28 mouse cellular contexts compared by ENCODE assay signal in genomic region chr19:46803732-46804131, GRCm38 (mm10). TPM values are rescaled to one million over a fixed set of nuclear protein-coding genes. Genes with fewer than 3 reads are reported as not detected.
DNase-seq lines count a peak whose midpoint lies in the region; ATAC-seq and TF ChIP-seq lines count a peak whose summit lies in the region.
"Had no signal": no experiment of that assay in that cellular context is flagged by ENCODE, and none has a peak within 500 bp of the region (broad histone marks: within the 10 kb centered on the region; RNA-seq: fewer than 3 reads in every experiment).

No protein-coding gene starts in this region.

- H3K27me3 ChIP-seq in embryonic facial prominence, embryonic 14.5 days (replicated peaks; ENCODE audit: control insufficient read depth, insufficient read depth, low read length), result no peaks in the 10 kb centered on the region
- no peaks in the 10 kb centered on the region for H3K27me3 ChIP-seq in embryonic facial prominence, embryonic 10.5 days (replicated peaks; ENCODE audit: low read depth, poor library complexity, severe bottlenecking)
- no peaks in the 10 kb centered on the region for H3K27me3 ChIP-seq in midbrain, postnatal 0 days (ENCODE audit: insufficient read depth, low read length)
- no peaks in the 10 kb centered on the region for H3K27me3 ChIP-seq in midbrain, embryonic 13.5 days
- H3K27me3 ChIP-seq in stomach, postnatal 0 days (ENCODE audit: control insufficient read depth, insufficient read depth, low read length), result no peaks in the 10 kb centered on the region
- H3K27me3 ChIP-seq: CH12.LX; embryonic facial prominence, embryonic 15.5 days; heart, embryonic 15.5 days; hindbrain, embryonic 13.5 days; Patski had no signal

- WGBS in embryonic facial prominence, embryonic 14.5 days, result 40% methylated on average over 2 of the region's 2 CpGs
- 63% methylated on average over 2 of the region's 2 CpGs for WGBS in embryonic facial prominence, embryonic 10.5 days
- WGBS in midbrain, postnatal 0 days, result 64% methylated on average over 2 of the region's 2 CpGs
- whole genome bisulfite sequencing in midbrain, embryonic 13.5 days, result 73% methylated on average over 2 of the region's 2 CpGs
- 67% methylated on average over 2 of the region's 2 CpGs for WGBS in stomach, postnatal 0 days

- DNase-seq in embryonic facial prominence, embryonic 14.5 days (ENCODE audit: low spot score), result peak; percentile 62
- no peak for DNase-seq in embryonic facial prominence, embryonic 10.5 days (ENCODE audit: low spot score)
- no peak for DNase-seq in midbrain, postnatal 0 days (ENCODE audit: low spot score)
- DNase-seq in mesoderm, embryonic 11.5 days (ENCODE audit: low read depth, low spot score), result peak; percentile 16
- DNase-seq in stomach, postnatal 0 days (ENCODE audit: low spot score), result no peak
- DNase-seq: adrenal gland, postnatal 10 days; adrenal gland, postnatal 36 days; B cell, adult 2 months; cerebellum, adult 18-20 months; cerebellum, adult 9-10 months; cerebellum, postnatal 14 days; forebrain, postnatal 0 days; gastrocnemius, adult 2 months; gastrocnemius, postnatal 14 days; heart, postnatal 10 days; heart, postnatal 36 days had no signal

- H3K36me3 ChIP-seq in embryonic facial prominence, embryonic 14.5 days (ENCODE audit: control insufficient read depth, insufficient read depth, low read length), result no peaks in the 10 kb centered on the region
- H3K36me3 ChIP-seq in embryonic facial prominence, embryonic 10.5 days (replicated peaks), result no peaks in the 10 kb centered on the region
- no peaks in the 10 kb centered on the region for H3K36me3 ChIP-seq in midbrain, postnatal 0 days (ENCODE audit: insufficient read depth, low read length)
- no peaks in the 10 kb centered on the region for H3K36me3 ChIP-seq in midbrain, embryonic 13.5 days
- no peaks in the 10 kb centered on the region for H3K36me3 ChIP-seq in stomach, postnatal 0 days (ENCODE audit: control insufficient read depth, insufficient read depth, low read length)
- H3K36me3 ChIP-seq: embryonic facial prominence, embryonic 15.5 days; heart, embryonic 15.5 days; hindbrain, embryonic 10.5 days; hindbrain, embryonic 13.5 days had no signal

- H3K9ac ChIP-seq in embryonic facial prominence, embryonic 14.5 days (ENCODE audit: low read depth, low read length), result no peak overlapping the region
- no peak overlapping the region for H3K9ac ChIP-seq in midbrain, postnatal 0 days (replicated peaks; ENCODE audit: low read length, poor library complexity, severe bottlenecking)
- no peak overlapping the region for H3K9ac ChIP-seq in midbrain, embryonic 13.5 days (replicated peaks)
- no peak overlapping the region for H3K9ac ChIP-seq in stomach, postnatal 0 days (ENCODE audit: low read length)
- H3K9ac ChIP-seq: embryonic facial prominence, embryonic 15.5 days; forebrain, postnatal 0 days; heart, embryonic 15.5 days; hindbrain, embryonic 13.5 days had no signal

- ATAC-seq in embryonic facial prominence, embryonic 14.5 days (ENCODE audit: low read depth), result no peak; the same call in 1 of the 2 replicates
- no peak for ATAC-seq in midbrain, postnatal 0 days (ENCODE audit: low FRiP score)
- no peak for ATAC-seq in midbrain, embryonic 13.5 days
- no peak for ATAC-seq in stomach, postnatal 0 days (ENCODE audit: low FRiP score, low TSS enrichment)
- ATAC-seq in monocyte, adult 5-6 weeks (replicated peaks; ENCODE audit: insufficient number of reproducible peaks, low FRiP score, low TSS enrichment, poor library complexity, severe bottlenecking), result no peak
- ATAC-seq: forebrain, embryonic 14.5 days; forebrain, postnatal 0 days; hindbrain, embryonic 16.5 days; Patski had no signal

- no peak overlapping the region for H3K4me3 ChIP-seq in embryonic facial prominence, embryonic 14.5 days (ENCODE audit: low read depth, low read length)
- no peak overlapping the region for H3K4me3 ChIP-seq in embryonic facial prominence, embryonic 10.5 days
- no peak overlapping the region for H3K4me3 ChIP-seq in midbrain, postnatal 0 days (ENCODE audit: low read depth, low read length)
- H3K4me3 ChIP-seq in midbrain, embryonic 13.5 days (replicated peaks), result no peak overlapping the region
- no peak overlapping the region for H3K4me3 ChIP-seq in stomach, postnatal 0 days (ENCODE audit: low read depth, low read length)
- H3K4me3 ChIP-seq: embryonic facial prominence, embryonic 15.5 days; gastrocnemius, adult 2 months; heart, embryonic 15.5 days; hindbrain, embryonic 10.5 days; hindbrain, embryonic 13.5 days had no signal

- TF ChIP-seq EP300 in stomach, postnatal 0 days (optimal IDR thresholded peaks at IDR 0.05), result no peak

- no peaks in the 10 kb centered on the region for H3K9me3 ChIP-seq in embryonic facial prominence, embryonic 14.5 days (ENCODE audit: control insufficient read depth, low read length)
- no peaks in the 10 kb centered on the region for H3K9me3 ChIP-seq in embryonic facial prominence, embryonic 10.5 days
- H3K9me3 ChIP-seq in midbrain, postnatal 0 days (ENCODE audit: low read length), result no peaks in the 10 kb centered on the region
- no peaks in the 10 kb centered on the region for H3K9me3 ChIP-seq in midbrain, embryonic 13.5 days
- no peaks in the 10 kb centered on the region for H3K9me3 ChIP-seq in stomach, postnatal 0 days (ENCODE audit: control insufficient read depth, low read length)
- H3K9me3 ChIP-seq: embryonic facial prominence, embryonic 15.5 days; G1E; heart, embryonic 15.5 days; hindbrain, embryonic 10.5 days; hindbrain, embryonic 13.5 days had no signal

- H3K27ac ChIP-seq in embryonic facial prominence, embryonic 14.5 days (replicated peaks; ENCODE audit: low read depth, low read length), result no peak overlapping the region
- no peak overlapping the region for H3K27ac ChIP-seq in embryonic facial prominence, embryonic 10.5 days (replicated peaks)
- H3K27ac ChIP-seq in midbrain, postnatal 0 days (ENCODE audit: low read depth, low read length), result no peak overlapping the region
- H3K27ac ChIP-seq in midbrain, embryonic 13.5 days, result no peak overlapping the region
- no peak overlapping the region for H3K27ac ChIP-seq in stomach, postnatal 0 days (replicated peaks)
- H3K27ac ChIP-seq: embryonic facial prominence, embryonic 15.5 days; gastrocnemius, adult 2 months; heart, embryonic 15.5 days; hindbrain, embryonic 10.5 days; hindbrain, embryonic 13.5 days had no signal

- H3K4me1 ChIP-seq in embryonic facial prominence, embryonic 14.5 days (ENCODE audit: control insufficient read depth, insufficient read depth, low read length), result no peaks in the 10 kb centered on the region
- H3K4me1 ChIP-seq in embryonic facial prominence, embryonic 10.5 days, result peaks cover 20% of the 10 kb centered on the region
- no peaks in the 10 kb centered on the region for H3K4me1 ChIP-seq in midbrain, postnatal 0 days (ENCODE audit: insufficient read depth, low read length)
- peaks cover 11% of the 10 kb centered on the region for H3K4me1 ChIP-seq in midbrain, embryonic 13.5 days (replicated peaks)
- no peaks in the 10 kb centered on the region for H3K4me1 ChIP-seq in stomach, postnatal 0 days (replicated peaks; ENCODE audit: control insufficient read depth, insufficient read depth)
- H3K4me1 ChIP-seq: embryonic facial prominence, embryonic 15.5 days had no signal

- H3K4me2 ChIP-seq in embryonic facial prominence, embryonic 14.5 days (ENCODE audit: low read depth, low read length), result no peak overlapping the region
- no peak overlapping the region for H3K4me2 ChIP-seq in midbrain, postnatal 0 days (ENCODE audit: low read depth, low read length, poor library complexity, severe bottlenecking)
- no peak overlapping the region for H3K4me2 ChIP-seq in midbrain, embryonic 13.5 days (replicated peaks)
- H3K4me2 ChIP-seq in stomach, postnatal 0 days (replicated peaks; ENCODE audit: low read depth), result no peak overlapping the region
- H3K4me2 ChIP-seq: embryonic facial prominence, embryonic 15.5 days; heart, embryonic 11.5 days; heart, embryonic 15.5 days; hindbrain, embryonic 13.5 days had no signal

- peak; percentile 37 for TF ChIP-seq CTCF in midbrain, postnatal 0 days (IDR thresholded peaks at IDR 0.05)
- 0 out of 2 replicates have a peak, but pooled peaks have one; percentile 6 for TF ChIP-seq CTCF in stomach, postnatal 0 days (IDR thresholded peaks at IDR 0.05; ENCODE audit: low read depth)

RNA-seq across cellular contexts. Expression of gene Cnnm2, which starts 42.3 kb away (rescaled TPM):
- 4.2 and 5.1 TPM in 2 replicates for polyA plus RNA-seq in embryonic facial prominence, embryonic 14.5 days (2014; fragmentation: Nextera tagmentation; extraction: Ambion mirVana)
- polyA plus RNA-seq in embryonic facial prominence, embryonic 10.5 days (2016; fragmentation: Nextera tagmentation; extraction: Ambion mirVana), result 2.3 and 3.0 TPM in 2 replicates
- total RNA-seq in midbrain, postnatal 0 days (2014; rRNA removed), result 26.1 and 37.5 TPM in 2 replicates
- polyA plus RNA-seq in midbrain, postnatal 0 days (2015; fragmentation: Nextera tagmentation; extraction: Ambion mirVana), result 8.2 and 8.3 TPM in 2 replicates
- polyA plus RNA-seq in midbrain, embryonic 13.5 days (2015; fragmentation: Nextera tagmentation; extraction: Ambion mirVana), result 4.4 and 7.5 TPM in 2 replicates
- polyA plus RNA-seq in stomach, postnatal 0 days (2015; fragmentation: Nextera tagmentation; extraction: Ambion mirVana), result 2.0 and 2.1 TPM in 2 replicates
- total RNA-seq in monocyte, adult 5-6 weeks (2017), result 2.6 to 10.0 TPM (median 5.9 TPM) in 3 replicates

Comparison
In these comparisons a context has a peak if more than half of its experiments do, and no peak if none do; other contexts are left out.
1. DNase-seq: peak in embryonic facial prominence, embryonic 14.5 days (single experiment) and mesoderm, embryonic 11.5 days (single experiment); none in embryonic facial prominence, embryonic 10.5 days (single experiment), midbrain, postnatal 0 days (single experiment) and stomach, postnatal 0 days (single experiment).